Mouse (Mus musculus) gastrocnemius, adult 18-20 months (tissue): ENCODE data around the gene Trpc4ap. TPM values are rescaled to one million over a fixed set of nuclear protein-coding genes. Genes with fewer than 3 reads are reported as not detected.
"Not testable (repeated sequence)": the region's sequence is repeated elsewhere in the genome, so short reads cannot be mapped to it uniquely, and the experiment has no call there.

Source experiments
- DNase-seq: peaks from one replicate; pipeline ENCODE4 v3.0.0; 2021; ENCODE audit warnings: low spot score
- long read RNA-seq, 2 experiments: library from polyadenylated mRNA; stranded (forward); transcript quantifications; one replicate each; pipeline ENCODE4 v2.0.0; 2021
- total RNA-seq, 2 experiments: library from RNA; stranded (reverse); gene quantifications; 2 replicates each; pipeline ENCODE4 v1.2.3; 2021

Trpc4ap gene
- total RNA-seq = 10 to 100 TPM; 96.6 to 99.0 TPM
- long read RNA-seq, experiment 1, transcript Trpc4ap-201 (19 exons, 3,204 nt) = major isoform, 497 of 563 reads
- long read RNA-seq, experiment 1, transcript Trpc4ap-202 (19 exons, 3,091 nt) = minor isoform, 15 of 563 reads
- long read RNA-seq, experiment 1, partial matches to known transcripts = 24 of 563 reads
- long read RNA-seq, experiment 1, other reads (novel, unspliced or antisense) = 27 of 563 reads
- long read RNA-seq, experiment 2, transcript Trpc4ap-202 (19 exons, 3,091 nt) = minor isoform, 9 of 376 reads
- long read RNA-seq, experiment 2, transcript Trpc4ap-201 (19 exons, 3,204 nt) = major isoform, 335 of 376 reads
- long read RNA-seq, experiment 2, partial matches to known transcripts = 14 of 376 reads
- long read RNA-seq, experiment 2, other reads (novel, unspliced or antisense) = 18 of 376 reads

DNA sequence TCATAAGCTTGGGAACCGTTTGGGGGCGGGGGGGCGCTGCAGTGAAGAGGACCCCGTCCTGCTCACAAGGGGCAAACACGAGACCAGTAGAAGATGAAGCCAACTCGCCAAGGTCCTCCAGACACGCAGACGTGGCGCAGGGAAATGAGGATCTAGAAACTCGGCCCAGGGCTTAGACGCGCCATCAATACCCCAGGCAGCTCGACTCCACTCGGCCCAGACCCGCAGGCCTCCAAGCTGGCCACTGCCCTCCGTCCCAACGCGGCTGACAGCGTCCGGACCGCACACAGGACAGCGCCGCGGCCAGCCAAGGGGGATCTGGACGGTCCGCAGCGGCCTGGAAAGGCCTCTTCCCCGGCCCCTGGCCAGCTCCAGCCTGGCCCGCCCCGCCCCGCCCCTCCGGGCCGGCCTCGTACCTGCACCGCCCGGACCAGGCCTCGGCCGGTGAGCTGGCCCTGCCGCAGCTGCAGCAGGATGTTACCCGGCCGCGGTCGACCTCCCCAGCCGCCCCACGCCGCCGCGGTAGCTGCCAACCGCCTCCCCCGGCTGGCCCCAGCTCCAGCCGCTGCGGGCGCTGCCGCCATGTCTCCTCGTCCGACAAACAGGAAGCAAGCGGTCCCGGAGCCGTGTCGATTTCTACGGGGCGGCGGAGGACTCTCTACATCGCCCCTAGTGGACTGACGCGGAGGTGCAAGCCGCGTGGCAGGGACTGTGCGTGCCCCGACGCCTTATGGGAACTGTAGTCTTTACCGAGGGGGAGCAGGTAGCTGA lies at the start of gene Trpc4ap:
Gene Trpc4ap, minus strand, starts transcription at position 662 of the 771 bp plus-strand sequence.
- peak; percentile 97 for DNase-seq

DNA sequence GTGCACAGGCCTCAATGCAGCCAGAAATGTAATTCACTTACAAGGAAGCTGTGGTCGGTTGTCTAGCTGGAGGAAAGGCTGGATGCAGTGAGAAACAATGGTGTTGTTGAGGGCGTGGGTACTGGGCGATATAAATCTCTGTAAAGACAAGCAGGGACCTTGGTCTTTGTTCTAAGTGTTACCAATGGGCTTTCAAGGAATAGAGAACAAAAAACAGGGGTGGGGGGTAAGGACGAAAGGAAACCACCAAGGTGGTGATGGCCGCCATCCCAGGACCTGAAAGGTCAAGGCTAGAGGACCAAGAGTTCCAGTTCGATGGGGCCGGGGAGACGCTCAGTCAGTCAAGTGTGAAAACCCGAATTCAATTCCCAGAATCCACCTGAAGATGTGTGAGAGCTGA lies 45.6 kb upstream of the Trpc4ap start:
- DNase-seq = no peak

DNA sequence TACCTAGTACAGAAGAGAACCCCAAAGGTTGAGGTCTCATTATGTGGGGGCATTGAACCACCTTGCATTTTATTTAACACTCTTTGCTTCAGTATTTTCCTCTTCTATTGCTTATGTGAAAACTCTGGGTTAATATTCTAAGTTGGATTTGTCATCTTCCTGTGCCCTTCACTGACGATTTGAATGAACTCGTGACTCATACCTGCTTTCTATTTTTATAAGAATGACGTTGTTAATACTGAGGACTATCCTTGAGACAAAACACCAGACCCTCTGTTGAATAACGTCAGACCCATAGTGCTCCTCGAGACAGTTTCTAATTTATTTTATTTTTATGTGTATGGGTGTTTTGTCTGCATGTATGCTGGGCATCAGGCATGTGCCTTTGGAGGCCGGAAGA lies 44.8 kb upstream of the Trpc4ap start:
- no peak for DNase-seq

DNA sequence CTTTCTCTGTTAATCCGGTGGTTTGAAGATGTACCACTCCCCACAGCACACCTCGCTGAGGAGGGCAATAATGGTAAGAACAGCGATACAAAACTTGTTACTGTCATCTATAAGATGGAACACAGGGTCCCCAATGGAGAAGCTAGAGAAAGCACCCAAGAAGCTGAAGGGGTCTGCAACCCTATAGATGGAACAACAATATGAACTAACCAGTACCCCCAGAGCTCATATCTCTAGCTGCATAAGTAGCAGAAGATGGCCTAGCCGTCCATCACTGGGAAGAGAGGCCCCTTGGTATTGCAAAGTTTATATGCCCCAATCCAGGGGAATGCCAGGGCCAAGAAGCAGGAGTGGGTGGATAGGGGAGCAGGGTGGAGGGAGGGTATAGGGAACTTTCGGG lies 43.6 kb upstream of the Trpc4ap start, which contains the start of gene Gm17581:
Gene Gm17581, minus strand, starts transcription at position 101 of the 400 bp plus-strand sequence.
- not testable (repeated sequence) for DNase-seq

DNA sequence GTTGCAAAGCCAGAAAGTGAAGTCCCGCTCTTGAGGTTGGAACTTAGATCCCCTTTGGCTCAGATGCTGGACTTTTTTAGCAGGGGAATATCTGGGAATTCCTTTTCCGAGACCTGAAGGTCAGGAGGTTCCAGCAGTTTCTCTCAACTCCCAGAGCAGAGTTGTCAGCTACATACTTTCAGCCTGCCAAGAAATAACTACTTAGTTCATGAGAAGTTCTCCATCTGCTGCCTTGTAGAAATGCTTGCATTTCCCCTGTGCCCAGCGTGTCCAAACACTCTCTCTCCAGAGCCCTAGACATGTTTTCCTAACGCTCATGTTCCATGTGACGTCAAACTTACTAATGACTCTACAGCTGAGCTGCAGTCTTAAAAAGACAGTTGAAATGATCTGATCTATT lies 42.9 kb upstream of the Trpc4ap start:
- peak; percentile 48 for DNase-seq

DNA sequence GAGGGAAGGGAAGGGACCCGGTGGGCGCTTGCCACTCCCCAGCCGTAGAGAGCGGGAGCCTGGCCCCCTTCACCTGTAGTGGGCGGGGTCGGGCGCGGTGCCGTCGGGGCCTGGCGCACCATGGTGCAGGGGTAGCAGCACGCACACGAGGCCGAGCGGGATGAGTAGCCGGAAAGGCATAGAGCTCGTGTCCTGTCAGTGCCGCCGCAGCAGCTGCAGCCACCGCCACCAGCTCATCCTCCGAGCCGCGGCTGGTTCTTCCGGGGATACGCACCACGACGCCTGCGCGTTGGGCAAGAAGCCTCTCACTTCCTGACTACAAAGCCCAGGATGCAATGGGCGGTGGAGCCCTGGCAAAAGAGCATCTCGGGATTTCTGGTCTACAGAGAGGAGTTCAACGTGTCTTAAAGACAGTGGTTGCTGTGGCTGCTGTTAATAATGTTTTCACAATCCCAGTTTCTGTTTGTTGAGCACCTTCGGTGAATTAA lies 37.0 kb upstream of the Trpc4ap start, which contains the start of gene Edem2:
Gene Edem2, minus strand, starts transcription at position 318 of the 488 bp plus-strand sequence.
- peak; percentile 94 for DNase-seq

DNA sequence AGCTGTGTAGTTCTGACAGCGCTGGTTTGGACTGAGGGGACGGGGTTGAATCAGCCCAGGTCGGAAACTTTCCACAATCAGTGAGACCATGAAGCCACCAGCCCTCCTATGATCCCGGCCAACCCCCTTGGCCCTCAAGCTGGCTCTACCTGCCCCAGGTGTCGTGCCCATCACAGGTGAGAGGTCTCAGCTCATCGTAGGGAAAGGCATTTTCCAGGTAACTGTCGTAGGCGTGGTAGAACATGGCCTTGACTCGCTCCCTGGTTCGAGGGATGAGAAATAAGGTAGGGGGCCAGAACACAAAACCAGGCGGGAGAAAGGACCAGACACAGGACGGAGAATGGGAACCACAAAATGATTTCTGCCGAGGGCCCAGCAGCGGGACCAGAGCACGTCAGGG lies 36.6 kb upstream of the Trpc4ap start:
- DNase-seq = no peak

DNA sequence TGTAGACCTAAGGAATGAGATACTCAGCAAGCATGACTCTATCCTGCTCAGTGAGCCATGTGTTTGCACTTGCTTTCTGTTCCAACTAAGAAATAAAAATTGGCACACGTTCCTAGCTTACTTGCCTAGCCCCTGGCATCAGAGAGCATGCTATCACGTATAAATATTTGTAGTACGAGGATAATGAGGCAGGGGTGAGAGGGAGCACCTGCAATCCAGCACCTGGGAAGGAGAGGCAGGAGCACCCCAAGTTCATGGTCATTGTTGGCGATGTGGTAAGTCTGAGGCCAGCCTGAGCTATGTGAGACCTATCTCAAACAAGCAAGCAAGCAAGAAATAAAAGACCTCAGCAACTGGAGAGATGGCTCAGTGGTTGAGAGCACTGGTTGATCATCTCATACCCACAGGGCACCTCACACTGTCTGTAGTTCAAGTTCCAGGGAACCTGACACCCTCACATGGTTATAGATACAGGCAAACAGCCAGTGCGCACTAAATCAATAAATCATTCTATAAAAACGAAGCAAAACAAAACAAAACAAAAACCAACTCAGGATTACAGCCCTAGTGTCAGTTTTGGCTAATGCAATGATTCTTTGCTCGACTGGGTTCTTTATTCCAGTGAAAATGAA lies 35.7 kb upstream of the Trpc4ap start:
- DNase-seq = no peak

DNA sequence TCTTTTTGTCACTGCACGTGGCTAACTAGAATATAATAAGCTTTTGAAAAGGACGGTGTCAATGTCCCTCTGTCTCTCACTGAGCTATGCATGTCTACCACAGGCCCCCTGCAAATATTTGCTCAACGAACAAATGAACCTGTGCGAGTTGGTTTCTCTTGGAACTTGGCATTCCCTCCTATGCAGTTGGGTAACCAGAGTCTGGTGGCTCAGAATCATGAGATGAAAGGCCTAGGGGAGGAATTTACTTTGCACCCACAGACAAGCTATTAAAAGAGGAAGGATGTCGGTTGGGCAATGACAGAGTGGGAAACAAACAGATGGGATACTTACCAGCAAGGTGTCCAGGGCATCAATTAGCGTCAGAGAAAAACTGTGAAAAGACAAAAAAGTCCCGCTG lies 34.1 kb upstream of the Trpc4ap start:
- no peak for DNase-seq

DNA sequence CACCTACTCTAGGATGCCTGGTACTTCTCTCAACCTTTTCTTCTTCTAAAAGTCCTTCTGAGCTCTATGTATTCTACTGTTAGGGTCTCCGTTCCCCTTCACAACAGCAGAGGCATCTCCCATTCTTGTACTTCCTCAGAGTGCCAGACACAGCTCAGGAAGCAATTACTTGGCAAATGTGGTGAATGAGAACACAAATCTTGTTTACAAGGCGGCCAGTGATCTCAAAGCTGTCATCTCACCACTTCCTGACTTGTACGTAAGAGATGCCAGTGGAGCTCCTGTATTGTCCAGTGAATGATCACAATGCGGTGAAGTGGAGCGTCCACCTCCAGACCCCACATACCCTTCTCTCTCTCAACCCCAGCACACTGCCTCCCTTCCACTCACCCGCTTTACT lies 32.3 kb upstream of the Trpc4ap start:
- no peak for DNase-seq

DNA sequence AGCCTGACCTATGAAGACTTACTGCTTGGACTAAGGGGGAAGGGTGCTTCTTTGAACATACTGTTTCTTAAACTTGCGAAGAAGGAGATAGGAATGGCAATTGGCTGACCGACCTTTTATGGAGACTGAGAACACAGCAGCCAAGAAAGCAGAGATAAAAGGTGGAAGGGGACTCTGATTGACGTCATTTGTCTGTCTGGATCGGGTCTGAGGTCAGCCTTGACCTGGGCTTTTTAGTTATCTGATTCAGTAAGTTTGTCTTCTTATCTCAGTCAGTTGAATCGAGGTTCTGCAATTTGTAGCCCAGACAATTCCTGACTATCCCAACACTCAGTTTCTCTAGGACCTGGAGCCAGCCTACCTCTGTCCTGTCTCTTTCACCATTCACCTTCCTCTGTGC lies 31.9 kb upstream of the Trpc4ap start:
- no peak for DNase-seq

DNA sequence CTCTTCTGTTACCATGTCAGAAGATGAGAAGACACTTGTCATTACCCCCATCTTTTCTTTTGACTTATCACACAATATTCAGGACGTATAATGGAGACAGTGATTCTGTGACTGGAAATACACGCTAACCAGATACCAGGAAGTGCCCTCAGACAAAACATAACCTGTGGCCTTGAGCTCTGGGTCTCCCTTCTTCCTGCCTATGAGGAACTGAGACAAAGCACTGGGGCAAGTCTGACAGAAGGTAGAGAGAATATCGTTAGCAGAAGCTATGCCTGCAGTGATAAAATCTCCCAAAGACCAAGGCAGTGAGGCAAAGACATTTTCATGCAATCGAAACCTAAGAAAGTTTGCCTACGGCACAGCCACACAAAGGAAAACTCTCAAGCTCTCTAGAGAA lies 28.4 kb upstream of the Trpc4ap start:
- no peak for DNase-seq

DNA sequence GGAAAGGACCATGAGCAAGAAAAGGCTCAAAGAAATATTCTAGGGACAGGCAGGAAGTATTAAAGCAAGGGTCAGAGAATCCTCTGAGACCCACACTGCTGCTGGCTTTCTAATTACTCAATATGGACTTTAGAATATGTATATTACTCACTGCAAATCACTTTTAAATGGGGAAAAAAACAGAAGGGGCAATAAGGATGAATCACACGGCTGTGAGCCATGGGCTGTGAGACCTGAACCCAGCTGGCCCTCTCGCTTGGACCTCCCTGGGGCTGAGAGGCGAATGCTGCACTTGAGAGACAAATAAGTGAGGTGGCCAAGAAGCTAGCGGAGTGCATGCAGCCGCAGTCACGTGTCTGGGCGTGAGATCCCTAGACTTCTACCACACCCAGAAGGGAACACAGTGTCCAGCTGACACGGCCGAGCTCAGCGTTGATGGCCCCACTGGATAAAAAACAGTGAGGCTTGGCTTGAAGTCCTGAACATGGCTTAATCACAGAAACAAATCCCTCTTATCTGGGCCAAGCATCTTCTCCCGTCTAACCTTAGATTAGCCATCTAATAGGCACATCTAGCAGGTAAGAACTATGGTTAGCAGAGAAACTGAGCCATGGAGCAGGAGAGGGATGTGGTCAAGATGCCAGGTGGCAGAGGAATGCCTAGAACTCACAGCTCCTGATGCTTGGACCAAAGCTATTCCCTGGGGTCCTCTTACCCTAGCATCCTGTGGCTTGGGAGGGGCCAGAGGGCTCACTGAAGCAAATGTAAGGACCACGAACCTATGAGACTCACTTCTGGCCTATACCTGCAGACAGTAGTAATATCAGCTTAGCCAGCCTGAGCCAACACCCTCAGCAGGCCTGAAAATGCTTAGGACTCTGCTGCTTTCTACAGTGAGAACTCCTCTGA lies 25.2 kb upstream of the Trpc4ap start:
- DNase-seq = peak; percentile 86

DNA sequence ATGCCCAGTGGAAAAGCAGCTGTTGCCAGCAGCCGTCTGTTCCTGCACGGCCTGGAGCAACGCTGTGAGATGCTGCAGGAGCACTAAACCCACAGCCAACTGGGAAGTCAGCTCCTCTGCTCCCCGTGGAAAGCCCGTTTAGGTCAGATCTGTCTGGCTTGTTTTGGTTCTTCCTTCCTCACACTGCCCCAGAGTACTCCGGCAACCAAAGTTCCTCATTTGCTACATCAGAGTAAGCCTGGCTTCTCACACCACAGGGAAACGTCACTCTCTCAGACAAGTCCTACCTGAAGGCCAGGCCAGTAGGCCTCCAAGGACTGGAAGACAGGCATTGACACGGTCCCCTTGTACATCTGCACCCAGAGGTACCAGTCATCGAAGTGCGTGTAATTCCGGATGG lies 18.4 kb upstream of the Trpc4ap start:
- no peak for DNase-seq

DNA sequence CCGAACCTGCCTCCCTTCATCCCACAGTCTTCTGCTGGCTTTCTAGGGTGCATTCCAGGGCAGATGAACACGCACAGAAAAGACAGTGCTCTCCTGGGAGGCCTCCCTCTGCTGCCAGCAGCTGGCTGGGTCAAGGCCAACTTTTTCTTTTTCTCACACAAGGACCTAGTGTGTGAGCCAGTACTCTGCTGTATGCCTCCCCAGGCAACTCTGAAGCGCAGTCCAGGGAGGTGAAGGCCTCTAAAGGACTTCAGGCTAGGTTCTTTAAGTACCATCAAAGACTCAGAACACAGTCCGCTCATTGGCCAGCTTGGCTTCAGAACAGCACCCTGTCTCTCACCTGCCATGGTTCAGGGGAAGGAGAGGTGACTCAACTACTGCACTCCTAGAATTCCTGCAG lies 15.1 kb upstream of the Trpc4ap start:
- peak; percentile 80 for DNase-seq

DNA sequence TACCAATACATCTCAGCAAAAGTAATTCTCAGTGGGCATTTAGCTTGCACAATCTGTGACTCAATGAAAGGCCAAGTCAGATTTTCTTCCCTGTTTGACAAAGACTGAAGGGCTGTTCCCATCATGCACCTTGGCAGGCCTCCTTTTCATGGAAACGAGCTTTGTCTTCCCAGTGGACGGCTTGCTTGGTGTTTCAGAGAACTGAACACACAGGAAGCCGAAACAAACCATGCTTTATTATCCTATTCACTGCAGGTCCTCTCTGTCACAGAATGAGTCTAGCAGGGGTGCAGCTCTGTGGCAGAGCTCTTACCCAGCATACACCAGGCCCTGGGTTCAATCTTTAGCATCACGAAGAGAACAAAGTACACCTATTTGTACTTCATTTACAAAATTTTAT lies 11.4 kb upstream of the Trpc4ap start:
- DNase-seq = peak; percentile 42

DNA sequence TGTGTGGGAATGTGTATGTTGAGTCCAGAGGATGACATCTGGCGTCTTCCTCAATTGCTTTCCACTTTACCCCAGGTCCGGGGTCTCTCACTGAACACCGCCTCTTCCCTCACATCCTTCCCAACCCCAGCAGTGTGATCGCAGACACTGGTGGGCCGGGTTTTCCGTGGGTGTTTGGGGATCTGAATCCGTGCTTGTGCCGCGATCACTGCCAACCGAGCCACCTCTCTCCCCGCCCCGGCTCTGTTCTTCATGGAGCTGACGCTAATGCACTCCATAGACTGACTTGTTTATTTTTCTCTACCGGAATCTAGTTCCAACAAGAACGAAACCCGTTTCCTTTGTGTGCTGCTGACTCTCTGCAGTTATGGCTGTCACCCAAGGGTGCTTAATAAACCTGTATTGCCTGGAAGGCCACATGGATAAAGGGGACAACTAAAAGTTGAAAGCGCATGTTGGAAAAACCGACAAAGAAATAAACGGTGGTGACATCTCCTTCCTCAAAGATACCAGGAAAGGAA lies 9.3 kb upstream of the Trpc4ap start:
- DNase-seq = no peak

DNA sequence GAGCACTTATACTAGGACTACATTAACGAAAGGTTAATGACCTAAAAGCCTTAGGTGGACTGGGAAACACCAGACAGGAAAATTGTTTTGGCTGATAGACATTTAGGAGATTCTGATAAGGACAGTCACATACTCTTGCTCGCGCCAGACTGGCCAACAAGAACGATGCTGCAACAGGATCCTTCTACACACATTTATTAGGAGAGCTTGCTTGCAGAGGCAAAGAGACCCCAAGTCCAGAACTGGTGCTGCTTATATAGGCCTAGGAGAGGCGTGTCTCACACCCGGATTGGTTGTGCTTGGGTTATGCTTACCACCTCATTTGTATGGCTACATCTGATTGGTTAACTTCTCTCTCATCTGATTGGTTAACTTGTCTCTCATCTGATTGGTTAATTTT lies 6.3 kb upstream of the Trpc4ap start:
- DNase-seq = not testable (repeated sequence)

DNA sequence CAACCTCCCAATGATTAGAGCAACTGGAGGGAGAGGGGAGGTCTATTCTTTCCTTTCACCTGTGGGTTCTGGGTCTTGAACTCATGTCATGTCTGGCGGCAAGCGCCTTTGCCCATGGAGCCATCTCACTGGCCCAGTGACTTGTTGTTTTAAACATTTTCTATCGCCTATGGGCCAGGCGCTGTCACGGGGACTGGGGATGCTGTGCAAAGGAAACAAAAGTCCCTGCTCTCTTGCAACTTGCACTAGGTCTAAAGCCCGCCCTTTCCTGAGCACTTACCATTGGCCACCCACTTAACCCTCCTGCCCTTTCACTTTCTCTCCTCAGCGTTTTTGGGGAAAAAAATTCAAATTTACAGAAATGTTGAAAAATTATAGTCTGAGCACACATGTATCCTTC lies 4.7 kb upstream of the Trpc4ap start:
- no peak for DNase-seq

DNA sequence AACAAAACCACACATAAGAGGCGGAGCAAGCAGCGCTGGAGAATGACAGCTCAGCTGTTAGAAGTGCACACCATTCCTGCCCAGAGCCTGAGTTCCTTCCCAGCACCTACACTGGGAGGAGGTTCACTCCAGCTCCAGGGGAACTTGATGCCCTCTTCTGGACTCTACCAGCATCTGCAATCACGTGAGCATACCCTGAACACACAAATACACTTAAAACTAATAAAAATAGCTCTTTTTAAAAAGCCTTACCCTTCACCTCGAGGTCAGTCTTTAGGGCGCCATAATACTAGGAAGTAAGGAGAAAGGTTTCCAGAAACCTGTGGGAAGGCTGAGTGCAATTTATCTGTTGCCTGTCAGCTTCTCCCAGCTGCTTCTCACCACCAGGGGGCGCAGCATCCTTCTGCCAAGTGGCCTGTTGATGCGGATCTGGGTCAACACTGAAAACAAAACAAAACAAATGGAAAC lies 3.9 kb upstream of the Trpc4ap start:
- peak; percentile 91 for DNase-seq

DNA sequence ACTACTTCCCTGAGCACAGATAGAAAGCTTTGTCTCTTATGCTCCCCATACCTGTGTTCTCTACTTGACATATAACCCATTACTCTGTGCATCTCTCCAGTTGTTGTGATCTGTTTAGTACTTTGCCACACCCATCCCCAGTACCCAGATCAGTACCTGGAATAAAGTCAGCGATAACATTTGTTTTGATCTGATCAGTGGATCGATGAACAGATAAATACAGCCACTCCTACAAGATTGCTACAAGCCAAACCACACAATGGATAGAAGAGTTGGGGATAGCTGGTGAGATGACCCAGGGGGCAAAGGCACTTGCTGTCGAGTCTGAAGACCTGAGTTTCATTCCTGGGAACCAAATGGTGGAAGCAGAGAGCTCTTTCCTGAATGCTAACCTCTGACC lies 3.1 kb upstream of the Trpc4ap start:
- no peak for DNase-seq
